Comparison of ENCODE assay signal across 16 mouse cellular contexts in genomic region chr8:10483841-10484240, GRCm38 (mm10).
"Had no signal": no experiment of that assay in that cellular context is flagged by ENCODE, and none has a peak within 500 bp of the region (broad histone marks: within the 10 kb centered on the region; RNA-seq: fewer than 3 reads in every experiment).

No protein-coding gene starts in this region.

- H3K27me3 ChIP-seq: kidney, embryonic 15.5 days; limb, embryonic 13.5 days; liver, embryonic 15.5 days; midbrain, embryonic 12.5 days; stomach, embryonic 15.5 days had no signal

- H3K36me3 ChIP-seq: kidney, embryonic 15.5 days; limb, embryonic 13.5 days; liver, embryonic 15.5 days; midbrain, embryonic 12.5 days; stomach, embryonic 15.5 days had no signal

- H3K4me3 ChIP-seq: kidney, embryonic 15.5 days; limb, embryonic 13.5 days; liver, embryonic 15.5 days; midbrain, embryonic 12.5 days; stomach, embryonic 15.5 days had no signal

- H3K9ac ChIP-seq: kidney, embryonic 15.5 days; limb, embryonic 13.5 days; liver, embryonic 15.5 days; midbrain, embryonic 12.5 days; stomach, embryonic 15.5 days had no signal

- H3K4me2 ChIP-seq: kidney, embryonic 15.5 days; limb, embryonic 13.5 days; liver, embryonic 11.5 days; liver, embryonic 15.5 days; midbrain, embryonic 12.5 days; stomach, embryonic 15.5 days had no signal

- H3K27ac ChIP-seq: kidney, embryonic 15.5 days; limb, embryonic 13.5 days; liver, embryonic 15.5 days; midbrain, embryonic 12.5 days; stomach, embryonic 15.5 days had no signal

- DNase-seq: kidney, adult 2 months; kidney, postnatal 25 days; layer of hippocampus, adult 9-11 months; left cerebral cortex, postnatal 4 days; lung, adult 2 months; lung, postnatal 14 days; thymus, adult 2 months; thymus, postnatal 36 days had no signal

- H3K4me1 ChIP-seq: limb, embryonic 13.5 days; liver, embryonic 15.5 days; midbrain, embryonic 12.5 days; stomach, embryonic 15.5 days had no signal

- ATAC-seq: intestine, embryonic 16.5 days; midbrain, embryonic 16.5 days had no signal

- H3K9me3 ChIP-seq: kidney, embryonic 15.5 days; limb, embryonic 13.5 days; liver, embryonic 15.5 days; midbrain, embryonic 12.5 days; stomach, embryonic 15.5 days had no signal
